Mouse (Mus musculus): ENCODE measurements around the gene Zfp979. TPM values are rescaled to one million over a fixed set of nuclear protein-coding genes. Genes with fewer than 3 reads are reported as not detected.
"Not testable (repeated sequence)": the region's sequence is repeated elsewhere in the genome, so short reads cannot be mapped to it uniquely, and the experiment has no call there.

The Zfp979 gene
- polyA plus RNA-seq, 1 experiment from 2014 or later: 1.7 TPM

- H3K4me3 ChIP-seq (ENCODE audit: low read length): no peak overlapping the region
These were observed 44.6 kb downstream of the Zfp979 start for GRCm38 (mm10) chr4:147597685-147598084.

GRCm38 (mm10) chr4:147594630-147595029 is 47.7 kb downstream of the Zfp979 start:
- not testable (repeated sequence) for H3K27me3 ChIP-seq (replicated peaks; ENCODE audit: control insufficient read depth, insufficient read depth, low read length); H3K4me2 ChIP-seq (ENCODE audit: low read depth, low read length); H3K36me3 ChIP-seq (ENCODE audit: control insufficient read depth, insufficient read depth, low read length); H3K27ac ChIP-seq (ENCODE audit: low read length); H3K9me3 ChIP-seq (ENCODE audit: control insufficient read depth, low read length); ATAC-seq; H3K4me1 ChIP-seq (ENCODE audit: control insufficient read depth, insufficient read depth, low read length); H3K9ac ChIP-seq (ENCODE audit: low read depth, low read length); H3K4me3 ChIP-seq (ENCODE audit: low read length)
- 84% methylated on average over 3 of the region's 3 CpGs for WGBS

More at GRCm38 (mm10) chr4:147597685-147598084, 44.6 kb downstream of the Zfp979 start:
- Histone ChIP-seq H3K9ac (ENCODE audit: low read depth, low read length) (no peak overlapping the region), H3K36me3 (ENCODE audit: control insufficient read depth, insufficient read depth, low read length) (no peaks in the 10 kb centered on the region), H3K4me1 (ENCODE audit: control insufficient read depth, insufficient read depth, low read length) (no peaks in the 10 kb centered on the region), H3K27me3 (replicated peaks; ENCODE audit: control insufficient read depth, insufficient read depth, low read length) (no peaks in the 10 kb centered on the region), H3K4me2 (ENCODE audit: low read depth, low read length) (no peak overlapping the region), H3K9me3 (ENCODE audit: control insufficient read depth, low read length) (peaks cover 5% of the 10 kb centered on the region; the same call in 1 of the 2 replicates), H3K27ac (ENCODE audit: low read length) (no peak overlapping the region)
- WGBS: 48% methylated on average over 1 of the region's 1 CpGs
- no peak for ATAC-seq

- no peak overlapping the region for H3K27ac ChIP-seq (ENCODE audit: low read length)
- 0 out of 2 replicates have a peak, but pooled peaks cover 6% of the 10 kb centered on the region for H3K9me3 ChIP-seq (ENCODE audit: control insufficient read depth, low read length)
- H3K4me2 ChIP-seq (ENCODE audit: low read depth, low read length): no peak overlapping the region
- no peaks in the 10 kb centered on the region for H3K27me3 ChIP-seq (replicated peaks; ENCODE audit: control insufficient read depth, insufficient read depth, low read length)
- ATAC-seq: no peak
- no peak overlapping the region for H3K9ac ChIP-seq (ENCODE audit: low read depth, low read length)
- no peaks in the 10 kb centered on the region for H3K4me1 ChIP-seq (ENCODE audit: control insufficient read depth, insufficient read depth, low read length)
- WGBS: 65% methylated on average over 1 of the region's 1 CpGs
- no peak overlapping the region for H3K4me3 ChIP-seq (ENCODE audit: low read length)
- no peaks in the 10 kb centered on the region for H3K36me3 ChIP-seq (ENCODE audit: control insufficient read depth, insufficient read depth, low read length)
These were observed 55.5 kb downstream of the Zfp979 start for GRCm38 (mm10) chr4:147586511-147587473.

- not testable (repeated sequence) for H3K4me2 ChIP-seq (ENCODE audit: low read depth, low read length); H3K4me3 ChIP-seq (ENCODE audit: low read length); ATAC-seq; H3K4me1 ChIP-seq (ENCODE audit: control insufficient read depth, insufficient read depth, low read length); H3K27ac ChIP-seq (ENCODE audit: low read length); H3K36me3 ChIP-seq (ENCODE audit: control insufficient read depth, insufficient read depth, low read length); H3K9me3 ChIP-seq (ENCODE audit: control insufficient read depth, low read length); H3K9ac ChIP-seq (ENCODE audit: low read depth, low read length); H3K27me3 ChIP-seq (replicated peaks; ENCODE audit: control insufficient read depth, insufficient read depth, low read length)
- whole genome bisulfite sequencing: 91% methylated on average over 4 of the region's 4 CpGs
These were observed 62.9 kb downstream of the Zfp979 start for GRCm38 (mm10) chr4:147579371-147579770.

GRCm38 (mm10) chr4:147571156-147571555 is 71.2 kb downstream of the Zfp979 start:
- H3K4me3 ChIP-seq (ENCODE audit: low read length); H3K27me3 ChIP-seq (replicated peaks; ENCODE audit: control insufficient read depth, insufficient read depth, low read length); ATAC-seq; H3K9me3 ChIP-seq (ENCODE audit: control insufficient read depth, low read length); H3K9ac ChIP-seq (ENCODE audit: low read depth, low read length); H3K27ac ChIP-seq (ENCODE audit: low read length); H3K36me3 ChIP-seq (ENCODE audit: control insufficient read depth, insufficient read depth, low read length); H3K4me1 ChIP-seq (ENCODE audit: control insufficient read depth, insufficient read depth, low read length); H3K4me2 ChIP-seq (ENCODE audit: low read depth, low read length): not testable (repeated sequence)
- WGBS: 84% methylated on average over 8 of the region's 8 CpGs

- H3K4me3 ChIP-seq (ENCODE audit: low read length): no peak overlapping the region
- no peaks in the 10 kb centered on the region for H3K36me3 ChIP-seq (ENCODE audit: control insufficient read depth, insufficient read depth, low read length)
- H3K9me3 ChIP-seq (ENCODE audit: control insufficient read depth, low read length): 0 out of 2 replicates have a peak, but pooled peaks cover 2% of the 10 kb centered on the region
- no peak overlapping the region for H3K4me2 ChIP-seq (ENCODE audit: low read depth, low read length)
- H3K9ac ChIP-seq (ENCODE audit: low read depth, low read length): no peak overlapping the region
- ATAC-seq: no peak
- WGBS: 70% methylated on average over 6 of the region's 6 CpGs
- no peaks in the 10 kb centered on the region for H3K4me1 ChIP-seq (ENCODE audit: control insufficient read depth, insufficient read depth, low read length)
- no peaks in the 10 kb centered on the region for H3K27me3 ChIP-seq (replicated peaks; ENCODE audit: control insufficient read depth, insufficient read depth, low read length)
- H3K27ac ChIP-seq (ENCODE audit: low read length): no peak overlapping the region
These were observed 76.7 kb downstream of the Zfp979 start for GRCm38 (mm10) chr4:147565426-147566220.

Other genes with a start within 250 kb of the Zfp979 start
- 2.9 and 3.1 TPM in 2 replicates for gene Zfp982, start 150.1 kb downstream of the Zfp979 start, polyA plus RNA-seq (2015; fragmentation: Nextera tagmentation; extraction: Ambion mirVana)
- gene Gm16503, start 102.3 kb downstream of the Zfp979 start, polyA plus RNA-seq (2015; fragmentation: Nextera tagmentation; extraction: Ambion mirVana): 0.11 and 0.18 TPM in 2 replicates
- 0.26 TPM in 2 replicates for gene Zfp985, start 89.2 kb downstream of the Zfp979 start, polyA plus RNA-seq (2015; fragmentation: Nextera tagmentation; extraction: Ambion mirVana)
- not detected in 2 replicates for gene Zfp534, start 60.0 kb upstream of the Zfp979 start, polyA plus RNA-seq (2015; fragmentation: Nextera tagmentation; extraction: Ambion mirVana)
- gene Zfp984, start 167.3 kb upstream of the Zfp979 start, polyA plus RNA-seq (2015; fragmentation: Nextera tagmentation; extraction: Ambion mirVana): 12.8 and 13.6 TPM in 2 replicates
- gene Zfp933, start 205.9 kb upstream of the Zfp979 start, polyA plus RNA-seq (2015; fragmentation: Nextera tagmentation; extraction: Ambion mirVana): 3.5 and 4.3 TPM in 2 replicates
- 33.5 and 38.1 TPM in 2 replicates for gene Miip, start 226.3 kb upstream of the Zfp979 start, polyA plus RNA-seq (2015; fragmentation: Nextera tagmentation; extraction: Ambion mirVana)
- gene Fv1, start 226.5 kb upstream of the Zfp979 start, polyA plus RNA-seq (2015; fragmentation: Nextera tagmentation; extraction: Ambion mirVana): 7.4 and 7.6 TPM in 2 replicates